Mouse (Mus musculus) right cerebral cortex, postnatal 36 days (tissue): ENCODE results near the gene Mrpl19.

ENCODE experiments used
- DNase-seq, 2 experiments: peaks; one replicate each; pipeline ENCODE4 v3.0.0; 2022; ENCODE audit warnings: low spot score in 2 of 2, mixed read lengths in 1 of 2

The Mrpl19 gene

GRCm38 (mm10) chr6:81933281-81933680 is 32.5 kb downstream of the Mrpl19 start:
- no peak for DNase-seq

GRCm38 (mm10) chr6:81929402-81929801 is 36.4 kb downstream of the Mrpl19 start:
- DNase-seq: no peak

GRCm38 (mm10) chr6:81924304-81924703 is 41.5 kb downstream of the Mrpl19 start:
- DNase-seq: no peak

GRCm38 (mm10) chr6:81923523-81924142 is 42.1 kb downstream of the Mrpl19 start, which contains the start of gene Gcfc2:
TSS of gene Gcfc2 (plus strand) at chr6:81923669.
- peak; percentile 88 to 89 for DNase-seq

GRCm38 (mm10) chr6:81912177-81912576 is 53.6 kb downstream of the Mrpl19 start:
- DNase-seq: peak; percentile 48 to 73

GRCm38 (mm10) chr6:81911713-81912112 is 54.0 kb downstream of the Mrpl19 start:
- DNase-seq: no peak

GRCm38 (mm10) chr6:81911244-81911643 is 54.5 kb downstream of the Mrpl19 start:
- no peak for DNase-seq

GRCm38 (mm10) chr6:81910302-81910855 is 55.4 kb downstream of the Mrpl19 start:
- no peak for DNase-seq
